Mouse (Mus musculus) embryonic facial prominence, embryonic 13.5 days (tissue): ENCODE measurements around the gene Map4k1. TPM values are rescaled to one million over a fixed set of nuclear protein-coding genes. Genes with fewer than 3 reads are reported as not detected.
A peak's percentile ranks its signal among the peaks of the same experiment; 100 is the strongest.

ENCODE experiments used
- ATAC-seq: fragments of 200-750 bp; cut with Nextera tagmentation; 2 replicates; pipeline ENCODE4 v1.8.0; 2017; ENCODE audit warnings: low read depth; ENCODE audit not compliant: insufficient number of reproducible peaks, insufficient read depth, low FRiP score, low TSS enrichment
- H3K27ac ChIP-seq: fragments of 300-500 bp; sonication (generic); 2 replicates; pipeline ENCODE4 v1.5.1; 2015; ENCODE audit warnings: moderate library complexity, mild to moderate bottlenecking, inconsistent platforms
- H3K27me3 ChIP-seq: fragments of 300-500 bp; sonication (generic); 2 replicates; pipeline ENCODE4 v1.6.1; 2015; ENCODE audit warnings: mild to moderate bottlenecking, inconsistent platforms
- H3K36me3 ChIP-seq: fragments of 300-500 bp; sonication (generic); 2 replicates; pipeline ENCODE4 v1.6.1; 2015; ENCODE audit warnings: mild to moderate bottlenecking, inconsistent platforms
- H3K4me1 ChIP-seq: fragments of 300-500 bp; sonication (generic); 2 replicates; pipeline ENCODE4 v1.6.1; 2015; ENCODE audit warnings: inconsistent platforms
- H3K4me2 ChIP-seq: fragments of 300-500 bp; sonication (generic); 2 replicates; pipeline ENCODE4 v1.6.1; 2015; ENCODE audit warnings: moderate library complexity, mild to moderate bottlenecking, inconsistent platforms
- H3K4me3 ChIP-seq: fragments of 300-500 bp; sonication (generic); 2 replicates; pipeline ENCODE4 v1.5.1; 2015; ENCODE audit warnings: mild to moderate bottlenecking, inconsistent platforms
- H3K9ac ChIP-seq: fragments of 300-500 bp; sonication (generic); 2 replicates; pipeline ENCODE4 v1.6.1; 2015; ENCODE audit warnings: mild to moderate bottlenecking, inconsistent platforms
- H3K9me3 ChIP-seq: fragments of 300-500 bp; sonication (generic); 2 replicates; pipeline ENCODE4 v1.6.1; 2016; ENCODE audit warnings: inconsistent platforms
- WGBS: fragments of 180-500 bp; shearing (Covaris S2); methylation state at CpG from one replicate; pipeline ENCODE4 v1.1.7; 2015; ENCODE audit warnings: mixed read lengths; 5-methylcytosine and 5-hydroxymethylcytosine counted together
- microRNA-seq: library from miRNA; unstranded; fragments of <30 nt; microRNA quantifications from one replicate; pipeline ENCODE4, GENCODE M21; 2016
- polyA plus RNA-seq: library from polyadenylated mRNA; unstranded; fragments of >200 nt; fragmentation: Nextera tagmentation; extraction: Ambion mirVana; gene quantifications from 2 replicates; pipeline ENCODE4 v1.2.1, GENCODE M21; 2015

Map4k1 gene
- polyA plus RNA-seq, 1 experiment from 2014 or later, result 9.9 TPM

DNA sequence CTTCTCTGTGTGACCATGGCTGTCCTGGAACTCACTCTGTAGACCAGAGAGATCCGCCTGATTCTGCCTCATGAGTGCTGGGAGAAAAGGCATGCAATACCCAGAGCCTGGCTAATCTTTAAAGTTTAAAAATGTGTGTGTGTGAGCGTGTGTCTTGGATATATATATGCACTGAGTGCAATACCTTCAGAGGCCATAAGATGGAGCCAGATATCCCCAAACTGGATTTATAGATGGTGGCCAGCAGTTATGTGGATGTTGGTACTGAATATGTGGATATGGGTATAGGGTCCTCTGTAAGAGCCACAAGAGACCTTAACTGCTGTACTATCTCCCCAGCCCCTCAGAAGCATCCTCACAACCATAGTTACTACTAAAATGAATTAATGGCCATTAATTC, 68.9 kb downstream of the Map4k1 start:
- Histone ChIP-seq H3K27me3 (peaks cover 40% of the 10 kb centered on the region), H3K4me1 (peaks cover 12% of the 10 kb centered on the region), H3K9ac (no peak overlapping the region), H3K36me3 (no peaks in the 10 kb centered on the region), H3K27ac (no peak overlapping the region), H3K4me2 (no peak overlapping the region), H3K9me3 (no peaks in the 10 kb centered on the region), H3K4me3 (no peak overlapping the region)
- ATAC-seq, result no peak
- 47% methylated on average over 2 of the region's 2 CpGs for WGBS

- H3K36me3 ChIP-seq, result no peaks in the 10 kb centered on the region
- H3K9me3 ChIP-seq, result no peaks in the 10 kb centered on the region
- H3K4me2 ChIP-seq, result peak overlapping the region; percentile 47
- no peak overlapping the region for H3K27ac ChIP-seq
- peaks cover 6% of the 10 kb centered on the region; the same call in 1 of the 2 replicates for H3K4me1 ChIP-seq
- no peak for ATAC-seq
- H3K27me3 ChIP-seq, result peaks cover 40% of the 10 kb centered on the region
- peak overlapping the region; percentile 44; the same call in 1 of the 2 replicates for H3K9ac ChIP-seq
- 6% methylated on average over 19 of the region's 19 CpGs for WGBS
- peak overlapping the region; percentile 23 for H3K4me3 ChIP-seq
Measured at GRCm38 (mm10) chr7:29052821-29053220, 71.0 kb downstream of the Map4k1 start.

Small RNA genes within 50 kb of the gene (microRNA-seq; reads per million reads assigned to microRNA genes)
- not detected for gene Gm44408

Other genes starting within 250 kb of the Map4k1 start
- gene Mrps12, start 240.2 kb upstream of the Map4k1 start, polyA plus RNA-seq, result 127 and 132 TPM in 2 replicates
- 27.3 and 30.8 TPM in 2 replicates for gene Sars2, start 240.1 kb upstream of the Map4k1 start, polyA plus RNA-seq
- gene Ccer2, start 225.9 kb upstream of the Map4k1 start, polyA plus RNA-seq, result 0.89 and 2.1 TPM in 2 replicates
- 73.2 and 76.6 TPM in 2 replicates for gene Sirt2, start 215.3 kb upstream of the Map4k1 start, polyA plus RNA-seq
- 38.8 and 40.5 TPM in 2 replicates for gene Nfkbib, start 214.5 kb upstream of the Map4k1 start, polyA plus RNA-seq
- gene Rinl, start 193.1 kb upstream of the Map4k1 start, polyA plus RNA-seq, result 2.6 and 4.1 TPM in 2 replicates
- gene Hnrnpl, start 173.5 kb upstream of the Map4k1 start, polyA plus RNA-seq, result 301 and 303 TPM in 2 replicates
- gene Ech1, start 156.8 kb upstream of the Map4k1 start, polyA plus RNA-seq, result 153 TPM in 2 replicates
- 8.7 and 15.3 TPM in 2 replicates for gene Lgals4, start 148.2 kb upstream of the Map4k1 start, polyA plus RNA-seq
- 25.5 and 29.4 TPM in 2 replicates for gene Lgals7, start 118.2 kb upstream of the Map4k1 start, polyA plus RNA-seq
- gene Capn12, start 100.6 kb upstream of the Map4k1 start, polyA plus RNA-seq, result 0.69 and 1.2 TPM in 2 replicates
- 232 and 258 TPM in 2 replicates for gene Actn4, start 19.7 kb upstream of the Map4k1 start, polyA plus RNA-seq
- gene Eif3k, start 186 bp upstream of the Map4k1 start, polyA plus RNA-seq, result 453 and 455 TPM in 2 replicates
- 2.3 and 3.3 TPM in 2 replicates for gene Ryr1, start 143.1 kb downstream of the Map4k1 start, polyA plus RNA-seq
- 1.3 and 1.8 TPM in 2 replicates for gene Rasgrp4, start 152.8 kb downstream of the Map4k1 start, polyA plus RNA-seq
- gene Fam98c, start 174.2 kb downstream of the Map4k1 start, polyA plus RNA-seq, result 16.0 and 17.6 TPM in 2 replicates
- 0.51 and 1.3 TPM in 2 replicates for gene Ggn, start 188.2 kb downstream of the Map4k1 start, polyA plus RNA-seq
- gene Spred3, start 188.4 kb downstream of the Map4k1 start, polyA plus RNA-seq, result 4.5 and 4.9 TPM in 2 replicates
- 252 and 273 TPM in 2 replicates for gene Psmd8, start 198.7 kb downstream of the Map4k1 start, polyA plus RNA-seq
- 0.72 and 0.74 TPM in 2 replicates for gene Catsperg1, start 232.0 kb downstream of the Map4k1 start, polyA plus RNA-seq